Mouse (Mus musculus) thymus, adult 2 months (tissue): ENCODE results near the gene Pzp. TPM values are rescaled to one million over a fixed set of nuclear protein-coding genes. Genes with fewer than 3 reads are reported as not detected.
A peak's percentile ranks its signal among the peaks of the same experiment; 100 is the strongest.

Experiments used
- DNase-seq: peaks from one replicate; pipeline ENCODE4 v3.0.0; 2021
- H3K27ac ChIP-seq: fragments of 200-500 bp; 2 replicates; pipeline ENCODE4 v1.5.1; 2012; ENCODE audit warnings: low read length, control low read depth; ENCODE audit not compliant: control insufficient read depth, insufficient read depth
- H3K27me3 ChIP-seq: fragments of 200-500 bp; 2 replicates; pipeline ENCODE4 v1.6.1; 2012; ENCODE audit warnings: mild to moderate bottlenecking, low read length, moderate library complexity, mixed read lengths; ENCODE audit not compliant: control insufficient read depth, insufficient read depth
- H3K36me3 ChIP-seq: fragments of 200-500 bp; 2 replicates; pipeline ENCODE4 v1.6.1; 2012; ENCODE audit warnings: mild to moderate bottlenecking, low read length, moderate library complexity; ENCODE audit not compliant: control insufficient read depth, insufficient read depth
- H3K4me1 ChIP-seq: fragments of 200-500 bp; replicated peaks from 2 replicates; pipeline ENCODE4 v1.6.1; 2012; ENCODE audit warnings: low read length; ENCODE audit not compliant: control insufficient read depth, insufficient read depth
- H3K4me3 ChIP-seq: fragments of 200-500 bp; 2 replicates; pipeline ENCODE4 v1.5.1; 2012; ENCODE audit warnings: mild to moderate bottlenecking, low read length, control low read depth, moderate library complexity; ENCODE audit not compliant: control insufficient read depth, insufficient read depth
- CTCF ChIP-seq: fragments of 200-500 bp; IDR thresholded peaks from 2 replicates; pipeline ENCODE4 v1.5.1; 2012; ENCODE audit warnings: mild to moderate bottlenecking, control low read depth, low read length, moderate library complexity, borderline replicate concordance; ENCODE audit not compliant: control insufficient read depth, poor library complexity, insufficient read depth; ENCODE audit errors: extremely low read depth
- POLR2A ChIP-seq: fragments of 200-500 bp; IDR thresholded peaks from 2 replicates; pipeline ENCODE4 v1.6.1; 2012; ENCODE audit warnings: mild to moderate bottlenecking, low read length, control low read depth, moderate library complexity; ENCODE audit not compliant: control insufficient read depth, poor library complexity, insufficient read depth; ENCODE audit errors: extremely low read depth
- WGBS: fragments of 180-500 bp; shearing (Covaris S2); methylation state at CpG from one replicate; pipeline ENCODE4 v1.1.7; 2018; 5-methylcytosine and 5-hydroxymethylcytosine counted together
- polyA plus RNA-seq: library from polyadenylated mRNA; depleted of rRNA; stranded (reverse); fragments of >200 nt; gene quantifications from 2 replicates; pipeline ENCODE4 v1.2.3, GENCODE M21; 2012

The Pzp gene
- polyA plus RNA-seq, 1 experiment, result 0.03 TPM

DNA sequence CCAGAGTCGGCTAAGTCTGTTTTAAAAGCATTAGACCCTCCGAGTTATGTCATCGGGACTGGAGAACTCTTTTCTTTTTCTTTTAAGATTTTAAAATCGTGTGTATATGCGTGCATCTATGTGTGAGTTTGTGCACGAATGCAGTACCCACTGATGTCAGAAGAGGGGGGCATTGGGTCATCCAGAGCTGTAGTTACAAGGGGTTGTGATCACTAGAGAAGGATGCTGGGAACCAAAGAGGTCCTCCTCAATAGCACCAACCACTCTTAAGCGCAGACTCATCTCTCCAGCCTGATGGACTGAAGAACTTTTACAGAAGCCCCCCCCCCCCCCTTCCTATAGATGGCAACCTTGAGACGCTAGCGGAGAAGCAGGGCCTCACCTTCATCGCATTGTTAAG lies 36.4 kb downstream of the Pzp start:
- Histone ChIP-seq H3K36me3 (no peaks in the 10 kb centered on the region), H3K27me3 (no peaks in the 10 kb centered on the region; the same call in 1 of the 2 replicates), H3K27ac (no peak overlapping the region), H3K4me1 (no peaks in the 10 kb centered on the region), H3K4me3 (no peak overlapping the region)
- no peak for TF ChIP-seq CTCF
- no peak for TF ChIP-seq POLR2A
- no peak for DNase-seq
- 96% methylated on average over 10 of the region's 10 CpGs for WGBS

DNA sequence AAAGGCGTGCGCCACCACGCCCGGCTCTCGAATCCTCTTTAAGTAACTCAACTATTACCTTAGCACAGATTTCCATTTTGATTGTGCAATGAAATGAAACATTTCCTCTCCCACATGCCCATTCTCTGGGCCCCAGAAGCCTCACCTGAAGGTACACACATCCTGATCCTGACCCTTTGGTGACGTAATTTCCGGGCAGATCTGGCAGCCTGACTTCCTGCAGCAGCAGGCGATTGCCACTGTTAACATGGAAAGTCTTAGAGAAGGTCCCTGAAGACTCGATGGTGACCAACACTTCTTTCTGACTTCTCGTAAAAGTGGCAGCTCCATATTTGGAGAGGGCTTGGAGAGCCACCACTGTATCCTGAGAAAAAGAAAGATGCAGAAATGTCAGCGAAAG lies 38.8 kb downstream of the Pzp start:
- DNase-seq, result no peak
- Histone ChIP-seq H3K36me3 (no peaks in the 10 kb centered on the region), H3K4me3 (no peak overlapping the region), H3K27me3 (no peaks in the 10 kb centered on the region; the same call in 1 of the 2 replicates), H3K4me1 (no peaks in the 10 kb centered on the region), H3K27ac (no peak overlapping the region)
- 89% methylated on average over 11 of the region's 11 CpGs for WGBS
- no peak for TF ChIP-seq POLR2A
- TF ChIP-seq CTCF, result no peak

DNA sequence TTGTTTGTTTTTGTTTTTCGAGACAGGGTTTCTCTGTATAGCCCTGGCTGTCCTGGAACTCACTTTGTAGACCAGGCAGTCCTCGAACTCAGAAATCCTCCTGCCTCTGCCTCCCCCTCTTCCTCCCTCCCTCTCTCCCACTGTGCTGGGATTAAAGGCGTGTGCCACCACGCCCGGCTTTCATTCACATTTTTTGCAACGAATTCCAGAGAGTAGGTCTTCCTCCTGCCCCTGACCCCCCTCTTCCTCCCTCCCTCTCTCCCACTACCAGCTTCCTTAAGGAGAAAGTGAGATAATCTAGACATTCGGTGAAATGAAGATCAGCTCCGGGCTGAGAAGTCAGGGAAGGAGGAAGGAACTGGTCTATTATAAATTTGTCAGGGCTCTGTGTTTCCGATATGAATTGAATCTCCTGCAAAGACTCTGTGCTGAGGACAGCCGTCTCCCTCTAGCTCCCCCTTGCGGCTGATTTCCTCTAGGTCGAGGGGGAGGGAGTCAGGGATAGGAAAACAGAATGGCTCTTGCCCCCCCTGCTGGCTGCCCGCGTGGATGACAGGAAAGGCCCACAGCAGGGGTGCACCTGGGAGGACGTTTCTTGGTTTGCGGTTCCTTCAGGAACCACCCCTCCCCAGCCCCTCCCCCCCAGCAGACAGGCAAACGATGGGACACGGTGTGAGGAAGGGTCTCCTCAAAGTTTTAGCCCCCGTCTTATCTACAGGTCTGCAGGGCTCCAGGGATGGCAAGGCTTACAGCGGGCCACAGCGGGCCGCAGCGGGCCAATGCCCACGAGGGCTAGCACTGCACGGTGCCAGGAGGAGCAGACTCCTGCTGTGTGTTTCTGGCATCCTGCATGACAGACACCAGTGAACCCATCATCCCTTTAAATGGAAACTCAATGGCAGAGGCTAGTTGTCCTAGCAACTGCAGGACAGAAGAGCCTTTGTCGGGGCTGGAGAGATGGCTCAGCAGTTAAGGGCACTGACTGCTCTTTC lies 46.8 kb downstream of the Pzp start:
- Histone ChIP-seq H3K36me3 (no peaks in the 10 kb centered on the region), H3K27ac (no peak overlapping the region), H3K4me3 (no peak overlapping the region), H3K4me1 (0 out of 2 replicates have a peak, but pooled peaks cover 3% of the 10 kb centered on the region), H3K27me3 (no peaks in the 10 kb centered on the region)
- peak; percentile 98 for TF ChIP-seq CTCF
- no peak for TF ChIP-seq POLR2A
- 25% methylated on average over 26 of the region's 26 CpGs for WGBS
- DNase-seq, result peak; percentile 98

DNA sequence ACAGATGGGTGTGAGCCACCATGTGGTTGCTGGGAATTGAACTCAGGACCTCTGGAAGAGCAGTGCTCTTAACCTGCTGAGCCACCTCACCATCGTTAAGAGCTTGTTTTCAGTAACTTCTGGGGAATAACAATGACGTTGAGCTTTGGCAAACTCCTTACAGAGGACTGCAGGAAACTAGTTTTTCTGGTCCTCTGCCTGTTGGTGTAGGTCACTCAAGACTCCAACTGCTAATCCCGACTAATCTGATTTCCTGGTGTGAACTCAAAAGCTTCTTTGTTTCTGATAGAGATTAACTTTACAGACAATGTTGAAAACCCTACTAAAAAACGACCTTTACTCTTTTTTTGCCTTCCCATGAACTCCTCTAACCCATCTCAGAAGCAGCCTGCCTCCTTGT lies 49.0 kb downstream of the Pzp start:
- no peaks in the 10 kb centered on the region for H3K27me3 ChIP-seq
- no peaks in the 10 kb centered on the region for H3K36me3 ChIP-seq
- no peak overlapping the region for H3K27ac ChIP-seq
- WGBS, result 62% methylated on average over 4 of the region's 4 CpGs
- no peak for TF ChIP-seq CTCF
- no peak for TF ChIP-seq POLR2A
- H3K4me1 ChIP-seq, result 0 out of 2 replicates have a peak, but pooled peaks cover 3% of the 10 kb centered on the region
- H3K4me3 ChIP-seq, result no peak overlapping the region
- no peak for DNase-seq

DNA sequence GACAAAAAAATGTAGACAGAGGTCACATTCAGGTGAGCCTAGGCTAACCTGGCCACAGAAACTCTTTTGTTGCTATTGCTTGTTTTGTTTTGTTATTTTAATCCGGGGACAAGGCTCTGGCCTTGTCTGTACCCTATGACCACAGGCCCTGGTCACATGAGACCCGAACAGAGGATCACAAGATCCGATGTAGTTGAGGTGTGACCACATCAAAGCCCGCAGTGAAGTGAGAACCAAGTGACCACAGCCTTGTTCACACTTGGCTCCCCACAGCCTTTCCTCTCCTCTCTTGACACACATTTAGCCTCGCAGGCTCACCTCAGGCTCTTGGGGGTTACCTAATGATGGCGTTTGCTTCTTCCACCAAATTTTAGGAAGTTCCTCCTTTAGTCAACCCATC lies 52.4 kb downstream of the Pzp start:
- TF ChIP-seq CTCF, result no peak
- no peak for TF ChIP-seq POLR2A
- no peak overlapping the region for H3K27ac ChIP-seq
- DNase-seq, result no peak
- no peaks in the 10 kb centered on the region for H3K4me1 ChIP-seq
- no peak overlapping the region for H3K4me3 ChIP-seq
- no peaks in the 10 kb centered on the region for H3K36me3 ChIP-seq
- H3K27me3 ChIP-seq, result no peaks in the 10 kb centered on the region
- WGBS, result 42% methylated on average over 6 of the region's 6 CpGs

DNA sequence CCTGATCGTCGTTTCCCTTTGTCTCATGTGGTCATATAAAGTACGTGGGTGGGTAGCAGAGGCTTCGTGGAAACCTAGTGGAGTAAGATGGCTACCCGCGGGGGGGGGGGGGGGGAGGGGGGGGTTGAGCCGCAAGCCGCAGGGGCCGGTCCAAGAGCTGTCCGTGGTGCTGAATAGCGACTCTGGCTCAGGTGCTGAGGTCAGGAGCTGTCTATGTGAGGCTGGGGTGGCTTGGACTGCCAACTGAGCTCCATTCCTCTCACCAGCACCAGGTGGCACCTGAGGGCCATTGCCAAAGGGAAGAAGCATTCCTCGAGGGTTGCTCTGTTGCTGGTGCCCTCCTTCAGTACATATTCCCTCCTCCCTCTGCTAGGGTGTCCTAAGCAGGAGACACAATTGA lies 57.1 kb downstream of the Pzp start:
- WGBS, result 3% methylated on average over 12 of the region's 12 CpGs
- H3K4me1 ChIP-seq, result no peaks in the 10 kb centered on the region

More for the DNA sequence above, 57.1 kb downstream of the Pzp start:
- no peak overlapping the region for H3K27ac ChIP-seq
- peak; percentile 30 for DNase-seq
- no peak overlapping the region for H3K4me3 ChIP-seq
- H3K27me3 ChIP-seq, result no peaks in the 10 kb centered on the region; the same call in 1 of the 2 replicates
- no peaks in the 10 kb centered on the region for H3K36me3 ChIP-seq
- TF ChIP-seq POLR2A (no peak), CTCF (no peak)
